Mouse (Mus musculus) bone marrow macrophage, adult 2 months (primary cell): ENCODE data around the gene C130026I21Rik.

Source experiments
- CTCF ChIP-seq: IDR thresholded peaks from 2 replicates; pipeline ENCODE4 v1.5.1; 2012; ENCODE audit warnings: low read depth, mild to moderate bottlenecking, low read length, moderate library complexity
- POLR2A ChIP-seq: IDR thresholded peaks from 2 replicates; pipeline ENCODE4 v1.6.1; 2012; ENCODE audit warnings: mild to moderate bottlenecking, low read depth, low read length, borderline replicate concordance

DNA sequence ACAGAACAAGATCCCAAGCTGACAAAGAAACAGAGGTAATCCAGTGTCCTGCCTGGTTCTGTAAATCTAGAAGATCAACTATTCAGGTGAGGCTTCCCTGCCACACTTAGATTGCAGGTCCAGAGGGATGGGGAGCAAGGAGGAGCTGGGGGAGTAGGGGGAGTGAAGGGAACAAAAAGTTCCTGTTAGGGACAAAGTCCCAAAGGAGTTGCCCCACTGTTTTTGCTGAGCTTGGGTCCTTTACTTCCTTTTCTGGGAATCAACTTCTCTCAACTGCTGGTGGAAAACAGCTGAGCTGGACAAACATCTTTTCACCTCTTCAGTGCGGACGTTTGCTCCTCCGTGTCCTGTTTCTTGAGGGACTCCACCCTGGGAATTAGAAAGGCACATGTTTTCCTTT, 324.4 kb downstream of the C130026I21Rik start:
- TF ChIP-seq POLR2A (no peak), CTCF (no peak)
